Mouse (Mus musculus): ENCODE measurements around the gene Fcgr1. TPM values are rescaled to one million over a fixed set of nuclear protein-coding genes. Genes with fewer than 3 reads are reported as not detected.
"Not testable (repeated sequence)": the region's sequence is repeated elsewhere in the genome, so short reads cannot be mapped to it uniquely, and the experiment has no call there.

Gene Fcgr1
- polyA plus RNA-seq, 1 experiment from 2014 or later: 2.3 TPM

DNA sequence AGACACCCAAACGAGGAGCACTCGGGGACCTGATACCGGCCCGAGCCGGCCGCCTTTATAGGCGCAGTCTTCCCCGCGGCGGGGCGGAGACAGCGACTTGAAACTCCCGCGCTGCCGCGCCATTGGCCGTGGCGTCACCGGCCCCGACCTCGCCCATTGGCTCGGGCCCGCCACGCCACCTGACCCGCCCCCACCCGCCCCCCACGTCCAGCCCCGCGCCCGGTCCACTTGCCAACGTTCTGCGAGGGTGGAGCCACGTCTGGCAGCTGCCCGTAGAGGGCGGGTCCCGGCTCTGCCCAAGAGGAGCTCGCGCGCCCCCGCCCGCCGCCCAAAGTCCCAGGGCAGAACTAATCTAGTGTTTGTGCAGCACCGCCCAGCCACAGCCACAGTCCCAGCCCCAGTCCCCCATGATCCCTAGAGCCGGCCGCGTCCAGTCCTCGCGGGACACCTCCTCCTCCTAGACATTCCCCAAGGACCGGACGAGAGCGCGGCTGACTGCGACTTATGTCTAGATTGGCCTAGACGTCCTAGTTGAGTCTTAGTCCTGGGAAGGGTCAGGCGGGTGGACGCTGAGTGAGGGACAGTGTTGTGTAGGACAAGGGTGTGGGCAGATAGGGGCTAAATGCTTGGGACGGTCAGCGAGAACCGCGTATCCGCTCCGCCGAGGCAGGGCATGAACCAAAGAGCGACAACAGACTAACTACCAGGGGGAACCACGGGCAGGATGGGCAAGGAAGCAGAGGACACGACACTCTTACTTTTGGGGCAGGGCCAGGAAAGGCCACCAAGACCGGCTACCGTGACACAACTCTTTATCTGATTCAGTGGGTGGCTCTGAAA, 54.6 kb downstream of the Fcgr1 start, which contains the start of gene Hist2h3c2:
Gene Hist2h3c2, minus strand, starts transcription at position 174 of the 840 bp plus-strand sequence.
- WGBS: under 1% methylated on average over 11 of the region's 68 CpGs

DNA sequence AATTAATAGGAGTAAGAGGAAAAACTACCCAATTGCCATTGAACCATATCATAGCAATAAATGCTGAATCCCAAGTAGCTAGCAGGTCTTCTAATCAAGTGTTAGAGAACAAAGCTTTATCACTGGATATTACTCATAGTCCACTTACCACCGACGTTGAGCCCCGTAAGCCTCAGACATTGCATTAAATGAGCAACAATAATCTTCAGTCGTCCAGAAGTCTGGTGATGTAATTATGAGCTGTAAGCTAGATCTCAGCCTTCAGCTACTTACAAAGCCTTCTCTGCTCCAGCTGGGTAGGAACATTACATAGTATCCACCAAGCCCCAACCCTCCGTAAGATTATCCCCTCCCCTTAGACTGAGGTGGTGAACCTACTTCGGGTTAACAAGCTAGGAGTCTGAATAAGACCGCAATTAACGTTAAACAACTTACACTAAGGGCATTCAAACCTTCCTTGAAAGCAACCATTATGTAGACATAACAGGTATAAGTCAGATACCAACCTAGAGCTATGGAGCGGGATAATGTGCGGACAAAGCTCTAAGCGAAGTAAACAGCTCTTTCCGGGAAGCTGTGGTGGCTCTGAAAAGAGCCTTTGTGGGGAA, 55.8 kb downstream of the Fcgr1 start:
- H3K4me2 ChIP-seq (ENCODE audit: low read depth, low read length): peak overlapping the region; percentile 68
- under 1% methylated on average over 12 of the region's 12 CpGs for WGBS
- no peak for ATAC-seq (ENCODE audit: low read depth)
- H3K27me3 ChIP-seq (ENCODE audit: control insufficient read depth, insufficient read depth, low read depth, low read length): no peaks in the 10 kb centered on the region
- H3K9ac ChIP-seq (ENCODE audit: low read length): peak overlapping the region; percentile 75
- peaks cover 23% of the 10 kb centered on the region for H3K4me1 ChIP-seq (replicated peaks; ENCODE audit: control insufficient read depth, insufficient read depth, low read length)
- H3K4me3 ChIP-seq (ENCODE audit: low read length): peak overlapping the region; percentile 62
- no peaks in the 10 kb centered on the region for H3K9me3 ChIP-seq (ENCODE audit: control insufficient read depth, low read length)
- H3K27ac ChIP-seq (ENCODE audit: low read length): peak overlapping the region; percentile 84
- H3K36me3 ChIP-seq (ENCODE audit: control insufficient read depth, insufficient read depth, low read length): no peaks in the 10 kb centered on the region

More for the DNA sequence above, 54.6 kb downstream of the Fcgr1 start, which contains the start of gene Hist2h3c2:
- Histone ChIP-seq H3K4me1 (replicated peaks; ENCODE audit: control insufficient read depth, insufficient read depth, low read length) (peaks cover 27% of the 10 kb centered on the region), H3K27ac (ENCODE audit: low read length) (peak within 1 kb of the TSS; percentile 84), H3K4me2 (ENCODE audit: low read depth, low read length) (peak within 1 kb of the TSS; percentile 68), H3K9ac (ENCODE audit: low read length) (peak within 1 kb of the TSS; percentile 75), H3K4me3 (ENCODE audit: low read length) (peak within 1 kb of the TSS; percentile 62)
- not testable (repeated sequence) for H3K27me3 ChIP-seq (ENCODE audit: control insufficient read depth, insufficient read depth, low read depth, low read length); H3K9me3 ChIP-seq (ENCODE audit: control insufficient read depth, low read length); H3K36me3 ChIP-seq (ENCODE audit: control insufficient read depth, insufficient read depth, low read length)
- peak; percentile 93 for ATAC-seq (ENCODE audit: low read depth)

DNA sequence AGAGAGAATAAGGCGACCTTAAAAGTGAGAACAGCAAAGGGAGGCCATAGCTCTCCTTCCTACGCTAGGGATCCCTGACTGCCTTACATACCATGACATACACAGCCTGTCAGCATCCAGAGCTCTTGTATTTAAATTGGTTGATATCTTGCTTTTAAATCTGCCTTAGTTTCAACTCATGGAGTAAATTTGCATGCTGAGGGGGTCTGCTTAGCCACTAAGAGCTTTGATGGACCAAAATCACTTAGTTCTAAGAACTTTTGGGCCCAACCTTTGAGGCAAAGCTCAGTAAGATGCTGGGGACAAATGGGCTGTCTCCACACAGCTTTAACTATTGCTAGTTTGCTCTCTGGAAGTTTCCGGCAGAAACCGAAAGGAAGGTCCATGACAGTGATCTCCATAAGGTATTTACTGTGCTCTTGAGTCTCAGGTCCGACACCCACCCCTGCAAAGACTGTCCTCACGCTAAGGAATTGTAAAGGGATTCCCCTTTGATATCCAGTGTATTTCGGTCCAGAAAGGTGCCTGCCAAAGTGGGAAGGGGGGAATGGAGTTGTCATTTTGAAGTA, 56.4 kb downstream of the Fcgr1 start:
- ATAC-seq (ENCODE audit: low read depth): no peak
- H3K27ac ChIP-seq (ENCODE audit: low read length): peak overlapping the region; percentile 84
- peak overlapping the region; percentile 62 for H3K4me3 ChIP-seq (ENCODE audit: low read length)
- 5% methylated on average over 7 of the region's 7 CpGs for WGBS
- H3K27me3 ChIP-seq (ENCODE audit: control insufficient read depth, insufficient read depth, low read depth, low read length): no peaks in the 10 kb centered on the region
- H3K4me1 ChIP-seq (replicated peaks; ENCODE audit: control insufficient read depth, insufficient read depth, low read length): peaks cover 23% of the 10 kb centered on the region
- H3K9ac ChIP-seq (ENCODE audit: low read length): peak overlapping the region; percentile 75
- H3K9me3 ChIP-seq (ENCODE audit: control insufficient read depth, low read length): no peaks in the 10 kb centered on the region
- H3K36me3 ChIP-seq (ENCODE audit: control insufficient read depth, insufficient read depth, low read length): no peaks in the 10 kb centered on the region
- H3K4me2 ChIP-seq (ENCODE audit: low read depth, low read length): peak overlapping the region; percentile 68

DNA sequence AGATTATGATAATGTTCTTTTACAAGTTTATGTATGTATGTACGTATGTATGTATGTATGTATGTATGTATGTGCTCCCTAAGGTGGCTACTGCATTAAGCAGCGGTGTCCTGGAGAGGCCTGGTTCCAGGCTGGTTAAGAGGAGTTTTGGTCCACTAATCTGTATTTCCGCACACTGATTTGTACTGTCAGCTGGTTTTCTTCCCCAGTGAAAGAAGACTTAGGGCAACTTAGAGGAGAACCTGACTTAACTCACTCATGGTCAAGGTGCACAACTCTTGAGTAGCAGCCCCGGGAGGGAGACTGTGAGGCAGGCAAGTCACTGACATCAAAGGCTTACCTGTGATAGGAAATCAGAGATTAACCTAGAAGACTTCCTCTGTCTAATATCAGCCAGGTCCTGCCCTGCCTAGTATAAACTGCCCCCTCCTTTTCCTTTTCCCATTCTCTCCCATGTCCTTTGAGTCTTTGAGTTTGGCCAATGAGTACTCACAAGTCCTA, 56.9 kb downstream of the Fcgr1 start:
- Histone ChIP-seq H3K9me3 (ENCODE audit: control insufficient read depth, low read length) (no peaks in the 10 kb centered on the region), H3K4me1 (replicated peaks; ENCODE audit: control insufficient read depth, insufficient read depth, low read length) (peaks cover 23% of the 10 kb centered on the region), H3K4me2 (ENCODE audit: low read depth, low read length) (peak overlapping the region; percentile 68), H3K9ac (ENCODE audit: low read length) (peak overlapping the region; percentile 75), H3K27me3 (ENCODE audit: control insufficient read depth, insufficient read depth, low read depth, low read length) (no peaks in the 10 kb centered on the region), H3K36me3 (ENCODE audit: control insufficient read depth, insufficient read depth, low read length) (no peaks in the 10 kb centered on the region), H3K4me3 (ENCODE audit: low read length) (peak overlapping the region; percentile 62), H3K27ac (ENCODE audit: low read length) (peak overlapping the region; percentile 84)
- no peak for ATAC-seq (ENCODE audit: low read depth)
- WGBS: 65% methylated on average over 4 of the region's 4 CpGs

DNA sequence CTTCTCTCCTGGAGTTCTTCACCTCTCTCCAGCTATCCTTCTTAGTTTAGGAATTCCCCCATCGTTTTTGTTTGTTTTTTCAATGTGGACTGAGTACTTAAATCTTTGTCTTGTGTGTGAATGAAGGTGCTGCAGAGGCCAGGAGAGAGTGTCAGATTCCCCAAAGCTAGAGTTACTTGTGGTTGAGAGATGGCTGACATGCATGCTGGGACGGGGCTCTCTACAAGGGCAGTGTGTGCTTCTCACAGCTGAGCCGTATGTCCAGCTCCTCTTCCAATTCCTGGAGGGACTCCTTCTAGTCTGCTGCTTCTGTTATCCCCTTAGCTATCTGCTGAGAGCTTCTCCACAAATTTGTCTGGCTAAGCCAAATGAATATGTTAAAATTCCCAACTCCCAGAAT, 57.9 kb downstream of the Fcgr1 start:
- WGBS: 26% methylated on average over 3 of the region's 3 CpGs
- no peak for ATAC-seq (ENCODE audit: low read depth)
- no peaks in the 10 kb centered on the region for H3K9me3 ChIP-seq (ENCODE audit: control insufficient read depth, low read length)

DNA sequence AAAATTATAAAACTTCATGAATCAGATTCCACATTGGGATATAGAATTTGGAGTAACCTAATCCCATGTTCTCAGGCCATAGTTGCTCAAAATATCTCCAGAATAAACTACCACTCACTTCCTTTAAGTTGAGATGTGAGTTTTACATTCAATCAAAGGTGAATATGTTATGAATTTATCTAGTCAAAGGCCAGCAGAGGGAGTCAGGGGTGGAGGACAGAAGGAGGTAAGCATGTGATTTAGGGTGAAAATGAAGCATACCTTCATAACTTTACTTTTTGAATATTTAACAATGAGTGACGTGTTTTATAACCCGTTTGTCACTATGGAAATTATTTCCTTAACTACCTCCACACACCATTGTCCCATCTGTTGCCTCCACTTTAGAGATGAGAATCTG, 58.9 kb downstream of the Fcgr1 start:
- Histone ChIP-seq H3K4me2 (ENCODE audit: low read depth, low read length) (no peak overlapping the region), H3K27ac (ENCODE audit: low read length) (no peak overlapping the region), H3K27me3 (ENCODE audit: control insufficient read depth, insufficient read depth, low read depth, low read length) (no peaks in the 10 kb centered on the region), H3K9me3 (ENCODE audit: control insufficient read depth, low read length) (no peaks in the 10 kb centered on the region), H3K4me1 (replicated peaks; ENCODE audit: control insufficient read depth, insufficient read depth, low read length) (peaks cover 18% of the 10 kb centered on the region), H3K36me3 (ENCODE audit: control insufficient read depth, insufficient read depth, low read length) (no peaks in the 10 kb centered on the region), H3K9ac (ENCODE audit: low read length) (no peak overlapping the region), H3K4me3 (ENCODE audit: low read length) (no peak overlapping the region)
- ATAC-seq (ENCODE audit: low read depth): no peak
- WGBS: 92% methylated on average over 2 of the region's 2 CpGs

More for the DNA sequence above, 57.9 kb downstream of the Fcgr1 start:
- Histone ChIP-seq H3K4me2 (ENCODE audit: low read depth, low read length) (no peak overlapping the region), H3K9ac (ENCODE audit: low read length) (no peak overlapping the region), H3K36me3 (ENCODE audit: control insufficient read depth, insufficient read depth, low read length) (no peaks in the 10 kb centered on the region), H3K4me1 (replicated peaks; ENCODE audit: control insufficient read depth, insufficient read depth, low read length) (peaks cover 20% of the 10 kb centered on the region), H3K27ac (ENCODE audit: low read length) (no peak overlapping the region), H3K27me3 (ENCODE audit: control insufficient read depth, insufficient read depth, low read depth, low read length) (no peaks in the 10 kb centered on the region), H3K4me3 (ENCODE audit: low read length) (no peak overlapping the region)

Small RNA genes within 50 kb of the gene (microRNA-seq; reads per million reads assigned to microRNA genes)
- gene Gm47311 (not detected), gene Gm47313 (not detected)

Other genes starting within 250 kb of the Fcgr1 start
- gene Vps45, start 235.5 kb downstream of the Fcgr1 start, polyA plus RNA-seq (2015; fragmentation: Nextera tagmentation; extraction: Ambion mirVana): 39.6 and 39.8 TPM in 2 replicates
- 18.8 and 22.9 TPM in 2 replicates for gene Otud7b, start 189.4 kb downstream of the Fcgr1 start, polyA plus RNA-seq (2015; fragmentation: Nextera tagmentation; extraction: Ambion mirVana)
- gene Mtmr11, start 132.0 kb downstream of the Fcgr1 start, polyA plus RNA-seq (2015; fragmentation: Nextera tagmentation; extraction: Ambion mirVana): 13.0 and 14.0 TPM in 2 replicates
- 143 and 167 TPM in 2 replicates for gene Sf3b4, start 121.6 kb downstream of the Fcgr1 start, polyA plus RNA-seq (2015; fragmentation: Nextera tagmentation; extraction: Ambion mirVana)
- gene Sv2a, start 112.8 kb downstream of the Fcgr1 start, polyA plus RNA-seq (2015; fragmentation: Nextera tagmentation; extraction: Ambion mirVana): 2.3 and 2.6 TPM in 2 replicates
- gene Bola1, start 74.3 kb downstream of the Fcgr1 start, polyA plus RNA-seq (2015; fragmentation: Nextera tagmentation; extraction: Ambion mirVana): 51.4 and 51.6 TPM in 2 replicates
- gene Hist2h2ab, start 74.1 kb downstream of the Fcgr1 start, polyA plus RNA-seq (2015; fragmentation: Nextera tagmentation; extraction: Ambion mirVana): 1.3 and 1.9 TPM in 2 replicates
- gene Hist2h2ac, start 73.1 kb downstream of the Fcgr1 start, polyA plus RNA-seq (2015; fragmentation: Nextera tagmentation; extraction: Ambion mirVana): 8.9 and 9.0 TPM in 2 replicates
- 7.5 and 8.8 TPM in 2 replicates for gene Hist2h2be, start 72.8 kb downstream of the Fcgr1 start, polyA plus RNA-seq (2015; fragmentation: Nextera tagmentation; extraction: Ambion mirVana)
- 3.6 and 4.7 TPM in 2 replicates for gene Hist2h3c2, start 54.8 kb downstream of the Fcgr1 start, polyA plus RNA-seq (2015; fragmentation: Nextera tagmentation; extraction: Ambion mirVana)
- 37.6 and 61.6 TPM in 2 replicates for gene Hist2h2aa2, start 53.7 kb downstream of the Fcgr1 start, polyA plus RNA-seq (2015; fragmentation: Nextera tagmentation; extraction: Ambion mirVana)
- gene Hist2h2aa1, start 48.5 kb downstream of the Fcgr1 start, polyA plus RNA-seq (2015; fragmentation: Nextera tagmentation; extraction: Ambion mirVana): 16.9 and 21.5 TPM in 2 replicates
- 1.0 and 2.3 TPM in 2 replicates for gene Hist2h3c1, start 47.3 kb downstream of the Fcgr1 start, polyA plus RNA-seq (2015; fragmentation: Nextera tagmentation; extraction: Ambion mirVana)
- 9.8 and 12.3 TPM in 2 replicates for gene Hist2h4, start 30.7 kb downstream of the Fcgr1 start, polyA plus RNA-seq (2015; fragmentation: Nextera tagmentation; extraction: Ambion mirVana)
- 55.7 and 61.1 TPM in 2 replicates for gene Hist2h3b, start 25.3 kb downstream of the Fcgr1 start, polyA plus RNA-seq (2015; fragmentation: Nextera tagmentation; extraction: Ambion mirVana)
- 13.0 and 14.5 TPM in 2 replicates for gene Hist2h2bb, start 24.2 kb downstream of the Fcgr1 start, polyA plus RNA-seq (2015; fragmentation: Nextera tagmentation; extraction: Ambion mirVana)
- gene BC107364, start 158.3 kb upstream of the Fcgr1 start, polyA plus RNA-seq (2015; fragmentation: Nextera tagmentation; extraction: Ambion mirVana): 0.30 and 0.34 TPM in 2 replicates
- 0.57 and 1.1 TPM in 2 replicates for gene Hfe2, start 231.2 kb upstream of the Fcgr1 start, polyA plus RNA-seq (2015; fragmentation: Nextera tagmentation; extraction: Ambion mirVana)